Mouse (Mus musculus) forebrain, postnatal 0 days (tissue): ENCODE results near the gene Gm28043. TPM values are rescaled to one million over a fixed set of nuclear protein-coding genes. Genes with fewer than 3 reads are reported as not detected.

Experiments
- ATAC-seq: fragments of 200-750 bp; cut with Nextera tagmentation; 2 replicates; pipeline ENCODE4 v1.8.0; 2017; ENCODE audit warnings: mild to moderate bottlenecking, moderate library complexity
- DNase-seq: peaks from one replicate; pipeline ENCODE4 v3.0.0-alpha.2; 2015
- H3K27ac ChIP-seq: fragments of 300-500 bp; sonication (generic); 2 replicates; pipeline ENCODE4 v1.5.1; 2014; ENCODE audit warnings: low read depth, mild to moderate bottlenecking, antibody characterized with exemption, low read length, moderate library complexity, mixed read lengths
- H3K27me3 ChIP-seq: fragments of 300-500 bp; sonication (generic); 2 replicates; pipeline ENCODE4 v1.6.1; 2014; ENCODE audit warnings: mild to moderate bottlenecking, low read length, mixed read lengths; ENCODE audit not compliant: insufficient read depth
- H3K36me3 ChIP-seq: fragments of 300-500 bp; sonication (generic); 2 replicates; pipeline ENCODE4 v1.6.1; 2014; ENCODE audit warnings: mild to moderate bottlenecking, moderate library complexity; ENCODE audit not compliant: insufficient read depth
- H3K4me1 ChIP-seq: fragments of 300-500 bp; sonication (generic); 2 replicates; pipeline ENCODE4 v1.6.1; 2014; ENCODE audit warnings: antibody characterized with exemption; ENCODE audit not compliant: insufficient read depth
- H3K4me2 ChIP-seq: fragments of 300-500 bp; sonication (generic); 2 replicates; pipeline ENCODE4 v1.6.1; 2014; ENCODE audit warnings: low read depth, mild to moderate bottlenecking, moderate library complexity
- H3K4me3 ChIP-seq: fragments of 300-500 bp; sonication (generic); 2 replicates; pipeline ENCODE4 v1.5.1; 2014; ENCODE audit warnings: low read depth, low read length, mixed read lengths
- H3K9ac ChIP-seq: fragments of 300-500 bp; sonication (generic); 2 replicates; pipeline ENCODE4 v1.6.1; 2014; ENCODE audit warnings: mild to moderate bottlenecking
- H3K9me3 ChIP-seq: fragments of 300-500 bp; sonication (generic); 2 replicates; pipeline ENCODE4 v1.6.1; 2016; ENCODE audit warnings: low read length
- CTCF ChIP-seq: sonication (generic); IDR thresholded peaks from 2 replicates; pipeline ENCODE4 v1.5.1; 2016; ENCODE audit warnings: antibody characterized with exemption, control low read depth, low read depth
- WGBS: fragments of 180-500 bp; shearing (Covaris S2); extraction: QIAGEN DNeasy Blood & Tissue Kit; methylation state at CpG from one replicate; pipeline ENCODE4 v1.1.7; 2014; 5-methylcytosine and 5-hydroxymethylcytosine counted together
- polyA plus RNA-seq: library from polyadenylated mRNA; unstranded; fragments of >200 nt; fragmentation: Nextera tagmentation; extraction: Ambion mirVana; gene quantifications from 2 replicates; pipeline ENCODE4 v1.2.1, GENCODE M21; 2015
- total RNA-seq: library from RNA; depleted of rRNA; stranded (reverse); fragments of >200 nt; gene quantifications from 2 replicates; pipeline ENCODE4 v1.2.3, GENCODE M21; 2014

Gm28043 gene
- total and polyA plus RNA-seq, 2 experiments from 2014 or later: 2.3 to 7.0 TPM

GRCm38 (mm10) chr17:29668051-29668986 lies 53.6 kb downstream of the Gm28043 start:
- Histone ChIP-seq H3K36me3 (peaks cover 11% of the 10 kb centered on the region), H3K4me1 (peaks cover 5% of the 10 kb centered on the region; the same call in 1 of the 2 replicates), H3K9me3 (no peaks in the 10 kb centered on the region), H3K4me2 (no peak overlapping the region), H3K4me3 (no peak overlapping the region), H3K27me3 (no peaks in the 10 kb centered on the region), H3K9ac (no peak overlapping the region), H3K27ac (peak overlapping the region; percentile 22)
- WGBS: 65% methylated on average over 10 of the region's 10 CpGs
- ATAC-seq (peak; percentile 86), DNase-seq (peak; percentile 71)
- TF ChIP-seq CTCF: no peak

GRCm38 (mm10) chr17:29669030-29669429 lies 54.4 kb downstream of the Gm28043 start:
- Histone ChIP-seq H3K27me3 (no peaks in the 10 kb centered on the region), H3K36me3 (peaks cover 10% of the 10 kb centered on the region), H3K4me1 (peaks cover 5% of the 10 kb centered on the region; the same call in 1 of the 2 replicates), H3K27ac (peak overlapping the region; percentile 22; the same call in 1 of the 2 replicates), H3K9ac (no peak overlapping the region), H3K4me2 (no peak overlapping the region), H3K4me3 (no peak overlapping the region), H3K9me3 (no peaks in the 10 kb centered on the region)
- no peak for TF ChIP-seq CTCF
- 88% methylated on average over 4 of the region's 4 CpGs for WGBS
- ATAC-seq (no peak), DNase-seq (no peak)

GRCm38 (mm10) chr17:29669936-29670335 lies 55.3 kb downstream of the Gm28043 start:
- no peak overlapping the region for H3K9ac ChIP-seq
- no peaks in the 10 kb centered on the region for H3K9me3 ChIP-seq
- H3K27ac ChIP-seq: no peak overlapping the region
- ATAC-seq: no peak
- no peak for DNase-seq
- peaks cover 15% of the 10 kb centered on the region for H3K36me3 ChIP-seq
- TF ChIP-seq CTCF: no peak
- no peaks in the 10 kb centered on the region for H3K27me3 ChIP-seq
- H3K4me2 ChIP-seq: no peak overlapping the region
- peaks cover 5% of the 10 kb centered on the region; the same call in 1 of the 2 replicates for H3K4me1 ChIP-seq
- no peak overlapping the region for H3K4me3 ChIP-seq

GRCm38 (mm10) chr17:29671021-29671420 lies 56.3 kb downstream of the Gm28043 start:
- H3K27me3 ChIP-seq: no peaks in the 10 kb centered on the region
- peaks cover 5% of the 10 kb centered on the region; the same call in 1 of the 2 replicates for H3K4me1 ChIP-seq
- TF ChIP-seq CTCF: no peak
- H3K4me3 ChIP-seq: no peak overlapping the region
- no peak overlapping the region for H3K9ac ChIP-seq
- WGBS: 61% methylated on average over 2 of the region's 2 CpGs
- no peak overlapping the region for H3K27ac ChIP-seq
- no peak overlapping the region for H3K4me2 ChIP-seq
- H3K36me3 ChIP-seq: peaks cover 26% of the 10 kb centered on the region
- DNase-seq (no peak), ATAC-seq (no peak)
- H3K9me3 ChIP-seq: no peaks in the 10 kb centered on the region

- H3K4me1 ChIP-seq: peaks cover 4% of the 10 kb centered on the region; the same call in 1 of the 2 replicates
- H3K9me3 ChIP-seq: no peaks in the 10 kb centered on the region
- no peak for ATAC-seq
- no peak overlapping the region for H3K27ac ChIP-seq
- peaks cover 49% of the 10 kb centered on the region for H3K36me3 ChIP-seq
- WGBS: 91% methylated on average over 4 of the region's 4 CpGs
- no peak overlapping the region for H3K4me3 ChIP-seq
- no peak overlapping the region for H3K4me2 ChIP-seq
- DNase-seq: no peak
- no peak for TF ChIP-seq CTCF
- no peak overlapping the region for H3K9ac ChIP-seq
- no peaks in the 10 kb centered on the region for H3K27me3 ChIP-seq
Measured at GRCm38 (mm10) chr17:29673325-29673724, 58.6 kb downstream of the Gm28043 start.

GRCm38 (mm10) chr17:29678526-29678925 lies 63.9 kb downstream of the Gm28043 start:
- no peak for TF ChIP-seq CTCF
- Histone ChIP-seq H3K4me3 (no peak overlapping the region), H3K4me1 (no peaks in the 10 kb centered on the region), H3K36me3 (peaks cover 79% of the 10 kb centered on the region), H3K27me3 (no peaks in the 10 kb centered on the region), H3K4me2 (no peak overlapping the region), H3K9ac (no peak overlapping the region), H3K9me3 (no peaks in the 10 kb centered on the region), H3K27ac (no peak overlapping the region)
- ATAC-seq: no peak
- DNase-seq: no peak
- 82% methylated on average over 8 of the region's 8 CpGs for WGBS
